Mouse (Mus musculus) liver, adult 2 months (tissue): ENCODE measurements around the gene Pbx3.

Experiments
- CTCF ChIP-seq: fragments of 200-500 bp; IDR thresholded peaks from 2 replicates; pipeline ENCODE4 v1.5.1; 2011; ENCODE audit warnings: low read depth, low read length, control low read depth
- POLR2A ChIP-seq: fragments of 200-500 bp; IDR thresholded peaks from 2 replicates; pipeline ENCODE4 v1.6.1; 2011; ENCODE audit warnings: low read length, control low read depth; ENCODE audit not compliant: insufficient read depth; ENCODE audit errors: extremely low read depth

DNA sequence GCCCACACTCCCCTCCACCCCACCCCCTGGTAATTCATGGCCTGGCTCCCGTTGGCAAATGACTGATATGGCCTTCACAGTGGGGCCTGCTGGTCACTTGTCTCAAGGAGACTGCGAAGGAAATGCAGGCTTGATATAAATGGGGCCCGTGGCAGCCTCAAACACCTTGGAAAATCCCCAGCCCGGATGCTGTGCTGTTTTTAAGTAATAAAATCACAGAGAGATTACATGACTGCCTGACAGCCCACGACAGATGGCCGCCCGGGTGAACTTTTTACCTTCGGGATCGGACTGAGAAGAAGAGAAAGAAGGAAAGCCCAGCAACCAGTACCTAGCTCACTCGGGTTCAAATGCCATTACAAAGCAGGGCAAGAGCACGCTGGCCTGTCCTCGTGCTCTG is 249.0 kb downstream of the Pbx3 start:
- TF ChIP-seq CTCF: no peak
- no peak for TF ChIP-seq POLR2A
